Mouse (Mus musculus) adrenal gland, postnatal 4 days (tissue): Measurements from ENCODE around the gene Il6ra. TPM values are rescaled to one million over a fixed set of nuclear protein-coding genes. Genes with fewer than 3 reads are reported as not detected.

ENCODE experiments used
- total RNA-seq, 2 experiments: library from RNA; stranded (reverse); gene quantifications; 2 replicates each; pipeline ENCODE4 v1.2.3; 2021

The Il6ra gene
- total RNA-seq, 2 experiments from 2014 or later: 3.7 to 6.4 TPM

Other genes starting within 250 kb of the Il6ra start
- gene Adar, start 198.2 kb downstream of the Il6ra start, total RNA-seq: 10 to 100 TPM; 38.7 to 40.6 TPM
- 1 to 10 TPM; 5.8 to 6.1 TPM for gene Chrnb2, start 148.6 kb downstream of the Il6ra start, total RNA-seq
- 10 to 100 TPM; 68.0 to 72.1 TPM for gene Ube2q1, start 139.6 kb downstream of the Il6ra start, total RNA-seq
- 10 to 100 TPM; 16.2 to 16.9 TPM for gene She, start 81.8 kb downstream of the Il6ra start, total RNA-seq
- gene Atp8b2, start 50.3 kb upstream of the Il6ra start, total RNA-seq: 10 to 100 TPM; 79.0 to 80.9 TPM
- 100 to 1,000 TPM in 1 of 2 experiments, 10 to 100 TPM in 1; 91.3 to 102 TPM for gene Hax1, start 85.6 kb upstream of the Il6ra start, total RNA-seq
- 10 to 100 TPM; 81.3 to 83.7 TPM for gene 4933434E20Rik, start 138.4 kb upstream of the Il6ra start, total RNA-seq
- gene Ubap2l, start 139.4 kb upstream of the Il6ra start, total RNA-seq: 100 to 1,000 TPM; 217 to 233 TPM
- 100 to 1,000 TPM; 234 to 246 TPM for gene Tpm3, start 159.5 kb upstream of the Il6ra start, total RNA-seq
- gene Nup210l, start 190.9 kb upstream of the Il6ra start, total RNA-seq: under 1 TPM; 0.45 to 0.48 TPM